ENCODE assay signal across 7 mouse cellular contexts in the genomic region with DNA sequence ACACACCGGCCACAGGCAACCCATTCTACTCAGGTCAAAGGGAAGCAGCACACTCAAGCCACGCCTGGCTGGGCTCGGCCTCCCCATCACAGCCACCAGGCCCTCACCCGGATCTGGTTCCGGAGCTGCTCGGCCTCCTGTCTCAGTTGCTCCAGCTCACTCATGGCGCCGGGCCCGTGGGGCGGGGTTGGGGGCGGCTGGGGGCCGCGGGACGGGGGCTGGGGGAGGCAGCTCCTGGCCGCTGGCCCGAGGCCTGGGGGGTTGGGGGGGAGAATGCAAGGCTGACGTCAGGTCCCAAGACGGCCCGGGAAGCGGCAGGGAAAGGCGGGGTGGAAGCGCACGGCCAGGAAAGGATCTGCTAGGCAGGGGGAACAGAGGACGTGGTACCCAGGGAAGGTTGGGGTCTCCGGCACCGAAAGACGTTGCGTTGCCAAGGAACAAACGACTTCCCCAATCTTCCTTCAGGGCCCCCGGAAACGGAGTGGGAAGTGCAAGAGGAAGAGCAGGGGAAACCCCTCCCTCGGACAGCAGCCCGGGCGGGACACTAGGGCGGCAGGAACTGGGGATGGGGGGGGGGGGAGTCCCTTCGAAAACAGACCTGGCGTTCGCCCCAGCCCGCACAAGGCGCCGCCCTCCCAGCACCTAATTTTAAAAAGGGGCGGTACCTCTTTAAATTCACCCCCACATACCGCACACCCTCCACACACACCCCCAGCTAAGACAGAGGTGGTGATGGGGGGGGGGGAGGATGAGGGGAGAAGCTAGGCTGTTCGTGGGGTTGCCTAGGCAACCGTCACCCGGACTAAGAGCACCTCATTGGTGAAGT. TPM values are rescaled to one million over a fixed set of nuclear protein-coding genes. Genes with fewer than 3 reads are reported as not detected.
DNase-seq lines count a peak whose midpoint lies in the region; ATAC-seq lines count a peak whose summit lies in the region.

No protein-coding gene starts in this region.

- peak overlapping the region; percentile 96 for H3K27ac ChIP-seq in hindbrain, embryonic 14.5 days

- H3K4me1 ChIP-seq in hindbrain, embryonic 14.5 days (replicated peaks; ENCODE audit: control insufficient read depth, insufficient read depth, low read length) = peaks cover 9% of the 10 kb centered on the region; the same call in 1 of the 2 replicates

- under 1% methylated on average over 42 of the region's 46 CpGs for WGBS in hindbrain, embryonic 14.5 days

- peak; percentile 72 for ATAC-seq in hindbrain, embryonic 14.5 days (ENCODE audit: low FRiP score)
- peak; percentile 43 for ATAC-seq in megakaryocyte, adult 5-6 weeks (ENCODE audit: poor library complexity, severe bottlenecking)

- peak overlapping the region; percentile 87 for H3K9ac ChIP-seq in hindbrain, embryonic 14.5 days

- no peaks in the 10 kb centered on the region for H3K27me3 ChIP-seq in hindbrain, embryonic 14.5 days (ENCODE audit: control insufficient read depth, insufficient read depth, low read length)

- H3K4me2 ChIP-seq in hindbrain, embryonic 14.5 days (replicated peaks) = peak overlapping the region; percentile 88

- H3K4me3 ChIP-seq in hindbrain, embryonic 14.5 days (replicated peaks; ENCODE audit: low read length) = peak overlapping the region; percentile 61

- H3K36me3 ChIP-seq in hindbrain, embryonic 14.5 days (replicated peaks; ENCODE audit: control insufficient read depth, insufficient read depth) = peaks cover 45% of the 10 kb centered on the region

- H3K9me3 ChIP-seq in hindbrain, embryonic 14.5 days (ENCODE audit: control insufficient read depth, low read length) = no peaks in the 10 kb centered on the region

- DNase-seq in NIH3T3 (ENCODE audit: low read depth) = peak; percentile 86
- DNase-seq in cerebellum, adult 9-11 months = peak; percentile 83
- peak; percentile 71 to 80 for DNase-seq in frontal cortex, postnatal 14 days (ENCODE audit: low spot score in 2 of 2)
- peak; percentile 54 for DNase-seq in hindbrain, embryonic 14.5 days (ENCODE audit: low spot score)
- peak; percentile 80 for DNase-seq in left cerebral cortex, adult 9 months (ENCODE audit: low spot score in 2 of 2)
- DNase-seq in right cerebral cortex, postnatal 36 days (ENCODE audit: low spot score in 2 of 2) = peak; percentile 83 to 87

RNA-seq across cellular contexts. Expression of gene Epo, which starts 2.2 kb away (rescaled TPM):
- polyA plus RNA-seq in hindbrain, embryonic 14.5 days (2014; fragmentation: Nextera tagmentation; extraction: Ambion mirVana) = not detected in 2 replicates
- total RNA-seq in megakaryocyte, adult 5-6 weeks (2015) = not detected in 2 replicates
- total RNA-seq in megakaryocyte, adult 5-6 weeks (2017) = not detected in 2 replicates

RNA-seq across cellular contexts. Expression of gene Gnb2, which starts 2.5 kb away (rescaled TPM):
- 593 and 621 TPM in 2 replicates for polyA plus RNA-seq in hindbrain, embryonic 14.5 days (2014; fragmentation: Nextera tagmentation; extraction: Ambion mirVana)
- total RNA-seq in megakaryocyte, adult 5-6 weeks (2015) = 393 and 449 TPM in 2 replicates
- 377 and 389 TPM in 2 replicates for total RNA-seq in megakaryocyte, adult 5-6 weeks (2017)

RNA-seq across cellular contexts. Expression of gene Gigyf1, which starts 12.5 kb away (rescaled TPM):
- 14.2 and 16.0 TPM in 2 replicates for polyA plus RNA-seq in hindbrain, embryonic 14.5 days (2014; fragmentation: Nextera tagmentation; extraction: Ambion mirVana)
- 8.3 and 8.5 TPM in 2 replicates for total RNA-seq in megakaryocyte, adult 5-6 weeks (2015)
- total RNA-seq in megakaryocyte, adult 5-6 weeks (2017) = 5.6 and 5.9 TPM in 2 replicates

RNA-seq across cellular contexts. Expression of gene Actl6b, which starts 22.5 kb away (rescaled TPM):
- 195 and 204 TPM in 2 replicates for polyA plus RNA-seq in hindbrain, embryonic 14.5 days (2014; fragmentation: Nextera tagmentation; extraction: Ambion mirVana)
- not detected in 2 replicates for total RNA-seq in megakaryocyte, adult 5-6 weeks (2015)
- total RNA-seq in megakaryocyte, adult 5-6 weeks (2017) = not detected in 2 replicates

RNA-seq across cellular contexts. Expression of gene Pop7, which starts 28.5 kb away (rescaled TPM):
- polyA plus RNA-seq in hindbrain, embryonic 14.5 days (2014; fragmentation: Nextera tagmentation; extraction: Ambion mirVana) = 78.4 and 87.3 TPM in 2 replicates
- total RNA-seq in megakaryocyte, adult 5-6 weeks (2015) = 20.4 and 27.5 TPM in 2 replicates
- 11.9 and 14.9 TPM in 2 replicates for total RNA-seq in megakaryocyte, adult 5-6 weeks (2017)

Comparison
In these comparisons a context has a peak if more than half of its experiments do, and no peak if none do; other contexts are left out.
1. Peak in every context shown above with its lines: DNase-seq, ATAC-seq, H3K4me3 ChIP-seq and H3K27ac ChIP-seq.